Mouse (Mus musculus) induced T-regulatory cell, adult 2 months (primary cell): ENCODE data around the gene Gm13288.
A peak's percentile ranks its signal among the peaks of the same experiment; 100 is the strongest.
"Not testable (repeated sequence)": the region's sequence is repeated elsewhere in the genome, so short reads cannot be mapped to it uniquely, and the experiment has no call there.

Experiments used
- DNase-seq: peaks from one replicate; pipeline ENCODE4 v3.0.0-alpha.2; 2012; ENCODE audit warnings: low read depth

Gm13288 gene

DNA sequence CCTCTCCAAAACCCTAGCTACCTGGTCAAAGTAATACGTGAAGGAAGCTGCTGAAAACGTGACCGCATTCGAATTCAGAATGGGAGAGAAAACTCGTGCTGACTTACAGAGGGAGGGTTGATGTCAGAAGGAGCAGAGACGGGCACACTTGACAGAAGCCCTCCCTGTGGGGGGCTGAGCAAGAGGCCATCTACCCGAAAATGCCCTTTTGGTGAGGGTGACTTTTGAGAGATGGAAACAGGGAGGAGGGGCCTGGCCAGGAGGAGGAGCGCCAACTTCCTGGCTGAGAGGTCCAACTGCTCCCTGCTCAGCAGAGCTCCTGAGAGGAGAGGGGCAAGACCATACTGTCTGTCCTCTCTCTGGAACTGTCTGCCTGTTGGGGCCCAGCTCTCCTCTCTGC is at the start of gene Gm13288:
Gene Gm13288 (plus strand): TSS at position 301 of the 400 bp plus-strand sequence.
- DNase-seq: not testable (repeated sequence)

DNA sequence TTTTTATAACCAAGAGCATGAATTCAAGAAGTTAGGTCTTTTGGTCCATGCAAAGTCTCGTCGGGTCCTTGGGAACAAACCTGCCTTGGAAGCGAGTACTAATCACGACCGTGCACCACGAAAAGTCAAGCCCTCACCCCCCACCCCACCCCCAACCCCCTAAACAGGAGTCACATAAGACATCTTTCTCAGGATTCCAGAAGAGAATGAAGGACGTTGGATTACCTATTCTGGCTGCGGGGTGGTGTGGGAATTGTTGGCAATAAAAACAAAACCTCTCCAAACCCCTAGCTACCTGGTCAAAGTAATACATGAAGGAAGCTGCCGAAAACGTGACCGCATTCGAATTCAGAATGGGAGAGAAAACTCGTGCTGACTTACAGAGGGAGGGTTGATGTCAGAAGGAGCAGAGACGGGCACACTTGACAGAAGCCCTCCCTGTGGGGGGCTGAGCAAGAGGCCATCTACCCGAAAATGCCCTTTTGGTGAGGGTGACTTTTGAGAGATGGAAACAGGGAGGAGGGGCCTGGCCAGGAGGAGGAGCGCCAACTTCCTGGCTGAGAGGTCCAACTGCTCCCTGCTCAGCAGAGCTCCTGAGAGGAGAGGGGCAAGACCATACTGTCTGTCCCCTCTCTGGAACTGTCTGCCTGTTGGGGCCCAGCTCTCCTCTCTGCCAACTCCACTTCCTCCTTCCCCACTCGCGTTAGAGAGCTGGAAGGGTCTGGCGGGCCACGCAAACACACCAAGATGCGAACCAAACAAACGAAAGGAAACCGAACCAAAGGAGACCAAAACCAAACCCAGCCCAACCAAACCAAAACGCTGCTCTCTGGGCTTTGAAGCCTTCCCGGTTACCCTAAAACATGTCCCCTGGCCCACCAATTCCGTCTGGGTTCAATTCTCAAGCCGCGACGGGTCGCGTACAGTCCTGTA is 48.5 kb upstream of the Gm13288 start:
- peak; percentile 77 for DNase-seq

DNA sequence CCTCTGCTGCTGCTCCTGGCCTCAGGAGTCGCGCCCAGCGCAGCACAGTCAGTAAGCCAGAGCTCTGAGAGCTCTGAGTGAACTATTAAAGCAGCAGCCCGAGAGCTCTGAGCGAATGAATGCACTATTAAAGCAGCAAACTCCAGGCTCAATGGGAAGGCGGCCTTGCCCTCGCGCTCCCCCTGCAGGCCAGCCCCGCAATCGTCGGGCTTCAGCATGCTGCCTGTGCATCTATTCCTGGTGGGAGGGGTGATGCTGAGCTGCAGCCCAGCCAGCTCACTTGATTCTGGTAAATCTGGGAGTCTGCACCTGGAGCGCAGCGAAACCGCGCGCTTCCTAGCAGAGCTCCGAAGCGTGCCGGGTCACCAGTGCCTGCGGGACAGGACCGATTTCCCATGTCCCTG is 47.7 kb upstream of the Gm13288 start:
- DNase-seq: peak; percentile 91

DNA sequence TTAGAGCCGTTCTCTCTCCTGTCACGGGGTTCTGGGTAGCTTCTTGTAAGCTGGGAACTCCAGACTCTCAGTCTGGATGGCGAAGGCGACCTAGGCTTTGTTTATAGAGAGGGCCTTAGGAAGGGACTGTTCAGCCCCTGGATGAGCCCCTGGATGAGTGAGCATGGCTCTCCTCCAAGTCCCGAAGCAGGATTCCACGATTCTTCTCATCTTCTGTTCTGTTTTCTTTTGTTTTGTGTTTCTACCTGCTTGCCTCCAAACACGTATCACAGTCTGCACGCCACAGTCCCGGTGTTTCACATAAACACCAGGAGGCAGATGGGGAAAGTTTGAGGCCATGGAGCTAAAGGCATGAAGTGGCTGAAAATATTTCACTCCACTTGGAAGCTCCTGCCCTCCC is 46.6 kb upstream of the Gm13288 start:
- not testable (repeated sequence) for DNase-seq

DNA sequence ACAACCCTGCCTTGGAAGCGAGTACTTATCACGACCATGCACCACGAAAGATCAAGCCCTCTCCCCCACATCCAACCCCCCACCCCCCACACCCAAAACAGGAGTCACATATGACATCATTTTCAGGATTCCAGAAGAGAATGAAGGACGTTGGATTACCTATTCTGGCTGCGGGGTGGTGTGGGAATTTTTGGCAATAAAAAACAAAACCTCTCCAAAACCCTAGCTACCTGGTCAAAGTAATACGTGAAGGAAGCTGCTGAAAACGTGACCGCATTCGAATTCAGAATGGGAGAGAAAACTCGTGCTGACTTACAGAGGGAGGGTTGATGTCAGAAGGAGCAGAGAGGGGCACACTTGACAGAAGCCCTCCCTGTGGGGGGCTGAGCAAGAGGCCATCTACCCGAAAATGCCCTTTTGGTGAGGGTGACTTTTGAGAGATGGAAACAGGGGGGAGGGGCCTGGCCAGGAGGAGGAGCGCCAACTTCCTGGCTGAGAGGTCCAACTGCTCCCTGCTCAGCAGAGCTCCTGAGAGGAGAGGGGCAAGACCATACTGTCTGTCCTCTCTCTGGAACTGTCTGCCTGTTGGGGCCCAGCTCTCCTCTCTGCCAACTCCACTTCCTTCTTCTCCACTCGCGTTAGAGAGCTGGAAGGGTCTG is 45.6 kb upstream of the Gm13288 start, which contains the start of gene Gm13283:
Gene Gm13283 (plus strand): TSS at position 510 of the 659 bp plus-strand sequence.
- not testable (repeated sequence) for DNase-seq

DNA sequence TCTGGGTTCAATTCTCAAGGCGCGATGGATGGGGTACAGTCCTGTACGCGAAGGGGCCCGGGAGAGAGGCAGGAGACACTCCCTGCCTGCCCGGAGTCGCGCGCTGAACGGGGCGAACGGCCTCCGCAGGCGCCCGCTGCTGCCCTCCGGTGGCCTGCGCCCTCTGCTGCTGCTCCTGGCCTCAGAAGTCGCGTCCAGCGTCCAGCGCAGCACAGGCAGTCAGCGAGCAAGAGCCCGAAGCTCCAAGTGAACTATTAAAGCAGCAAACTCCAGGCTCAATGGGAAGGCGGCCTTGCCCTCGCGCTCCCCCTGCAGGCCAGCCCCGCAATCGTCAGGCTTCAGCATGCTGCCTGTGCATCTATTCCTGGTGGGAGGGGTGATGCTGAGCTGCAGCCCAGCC is 44.9 kb upstream of the Gm13288 start:
- peak; percentile 76 for DNase-seq

DNA sequence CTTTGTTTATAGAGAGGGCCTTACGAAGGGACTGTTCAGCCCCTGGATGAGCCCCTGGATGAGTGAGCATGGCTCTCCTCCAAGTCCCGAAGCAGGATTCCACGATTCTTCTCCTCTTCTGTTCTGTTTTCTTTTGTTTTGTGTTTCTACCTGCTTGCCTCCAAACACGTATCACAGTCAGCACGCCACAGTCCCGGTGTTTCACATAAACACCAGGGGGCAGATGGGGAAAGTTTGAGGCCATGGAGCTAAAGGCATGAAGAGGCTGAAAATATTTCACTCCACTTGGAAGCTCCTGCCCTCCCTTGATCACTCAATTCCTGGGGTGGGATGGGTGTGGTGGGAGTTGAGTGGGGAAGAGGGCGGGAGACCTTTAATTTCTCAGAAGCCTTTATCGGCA is 43.6 kb upstream of the Gm13288 start:
- DNase-seq: not testable (repeated sequence)

DNA sequence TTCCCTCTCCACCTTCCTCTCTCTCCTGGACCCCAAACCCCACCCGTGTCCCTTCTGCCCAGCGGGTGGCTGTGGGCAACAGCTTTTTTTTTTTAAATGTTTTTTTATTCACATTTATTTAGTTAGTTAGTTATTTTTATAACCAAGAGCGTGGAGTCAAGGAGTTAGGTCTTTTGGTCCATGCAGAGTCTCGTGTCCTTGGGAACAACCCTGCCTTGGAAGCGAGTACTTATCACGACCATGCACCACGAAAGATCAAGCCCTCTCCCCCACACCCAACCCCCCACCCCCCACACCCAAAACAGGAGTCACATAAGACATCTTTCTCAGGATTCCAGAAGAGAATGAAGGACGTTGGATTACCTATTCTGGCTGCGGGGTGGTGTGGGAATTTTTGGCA is 43.0 kb upstream of the Gm13288 start:
- DNase-seq: not testable (repeated sequence)

DNA sequence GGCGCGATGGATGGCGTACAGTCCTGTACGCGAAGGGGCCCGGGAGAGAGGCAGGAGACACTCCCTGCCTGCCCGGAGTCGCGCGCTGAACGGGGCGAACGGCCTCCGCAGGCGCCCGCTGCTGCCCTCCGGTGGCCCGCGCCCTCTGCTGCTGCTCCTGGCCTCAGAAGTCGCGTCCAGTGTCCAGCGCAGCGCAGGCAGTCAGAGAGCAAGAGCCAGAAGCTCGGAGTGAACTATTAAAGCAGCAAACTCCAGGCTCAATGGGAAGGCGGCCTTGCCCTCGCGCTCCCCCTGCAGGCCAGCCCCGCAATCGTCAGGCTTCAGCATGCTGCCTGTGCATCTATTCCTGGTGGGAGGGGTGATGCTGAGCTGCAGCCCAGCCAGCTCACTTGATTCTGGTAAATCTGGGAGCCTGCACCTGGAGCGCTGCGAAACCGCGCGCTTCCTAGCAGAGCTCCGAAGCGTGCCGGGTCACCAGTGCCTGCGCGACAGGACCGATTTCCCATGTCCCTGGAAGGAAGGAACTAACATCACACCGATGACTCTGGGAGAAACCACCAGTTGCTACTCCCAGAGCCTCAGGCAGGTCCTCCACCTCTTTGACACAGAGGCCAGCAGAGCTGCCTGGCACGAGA is 41.8 kb upstream of the Gm13288 start:
- peak; percentile 72 for DNase-seq

DNA sequence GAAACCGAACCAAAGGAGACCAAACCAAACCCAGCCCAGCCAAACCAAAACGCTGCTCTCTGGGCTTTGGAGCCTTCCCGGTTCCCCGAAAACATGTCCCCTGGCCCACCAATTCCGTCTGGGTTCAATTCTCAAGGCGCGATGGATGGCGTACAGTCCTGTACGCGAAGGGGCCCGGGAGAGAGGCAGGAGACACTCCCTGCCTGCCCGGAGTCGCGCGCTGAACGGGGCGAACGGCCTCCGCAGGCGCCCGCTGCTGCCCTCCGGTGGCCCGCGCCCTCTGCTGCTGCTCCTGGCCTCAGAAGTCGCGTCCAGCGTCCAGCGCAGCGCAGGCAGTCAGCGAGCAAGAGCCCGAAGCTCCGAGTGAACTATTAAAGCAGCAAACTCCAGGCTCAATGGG is 31.8 kb upstream of the Gm13288 start, which contains the start of gene Gm13290:
Gene Gm13290 (plus strand): TSS at position 301 of the 400 bp plus-strand sequence.
- not testable (repeated sequence) for DNase-seq

DNA sequence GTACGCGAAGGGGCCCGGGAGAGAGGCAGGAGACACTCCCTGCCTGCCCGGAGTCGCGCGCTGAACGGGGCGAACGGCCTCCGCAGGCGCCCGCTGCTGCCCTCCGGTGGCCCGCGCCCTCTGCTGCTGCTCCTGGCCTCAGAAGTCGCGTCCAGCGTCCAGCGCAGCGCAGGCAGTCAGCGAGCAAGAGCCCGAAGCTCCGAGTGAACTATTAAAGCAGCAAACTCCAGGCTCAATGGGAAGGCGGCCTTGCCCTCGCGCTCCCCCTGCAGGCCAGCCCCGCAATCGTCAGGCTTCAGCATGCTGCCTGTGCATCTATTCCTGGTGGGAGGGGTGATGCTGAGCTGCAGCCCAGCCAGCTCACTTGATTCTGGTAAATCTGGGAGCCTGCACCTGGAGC is 28.7 kb upstream of the Gm13288 start, which contains the start of gene Gm13289:
Gene Gm13289 (plus strand): TSS at position 301 of the 400 bp plus-strand sequence.
- not testable (repeated sequence) for DNase-seq

DNA sequence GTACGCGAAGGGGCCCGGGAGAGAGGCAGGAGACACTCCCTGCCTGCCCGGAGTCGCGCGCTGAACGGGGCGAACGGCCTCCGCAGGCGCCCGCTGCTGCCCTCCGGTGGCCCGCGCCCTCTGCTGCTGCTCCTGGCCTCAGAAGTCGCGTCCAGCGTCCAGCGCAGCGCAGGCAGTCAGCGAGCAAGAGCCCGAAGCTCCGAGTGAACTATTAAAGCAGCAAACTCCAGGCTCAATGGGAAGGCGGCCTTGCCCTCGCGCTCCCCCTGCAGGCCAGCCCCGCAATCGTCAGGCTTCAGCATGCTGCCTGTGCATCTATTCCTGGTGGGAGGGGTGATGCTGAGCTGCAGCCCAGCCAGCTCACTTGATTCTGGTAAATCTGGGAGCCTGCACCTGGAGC is 25.8 kb upstream of the Gm13288 start, which contains the start of gene Gm13272:
Gene Gm13272 (plus strand): TSS at position 301 of the 400 bp plus-strand sequence.
- not testable (repeated sequence) for DNase-seq

DNA sequence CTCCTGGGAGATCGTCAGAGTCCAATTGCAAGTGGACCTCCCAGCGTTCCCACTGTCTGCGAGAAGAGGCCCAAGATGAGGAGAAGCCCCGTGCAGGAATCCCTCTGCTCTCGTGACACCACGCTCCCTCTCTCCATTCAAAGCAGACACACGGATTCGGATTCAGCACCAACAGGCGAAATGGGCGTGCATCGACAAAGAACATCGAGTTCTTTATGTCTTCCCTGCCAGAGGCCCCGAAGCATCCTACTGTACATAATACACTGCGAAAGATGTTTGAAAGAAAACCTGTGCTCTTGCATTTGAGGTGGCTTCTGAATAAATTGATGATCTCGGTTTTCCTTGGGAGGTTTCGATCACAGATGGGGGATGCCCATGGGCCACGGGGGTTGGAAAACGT is 25.0 kb upstream of the Gm13288 start:
- DNase-seq: not testable (repeated sequence)

DNA sequence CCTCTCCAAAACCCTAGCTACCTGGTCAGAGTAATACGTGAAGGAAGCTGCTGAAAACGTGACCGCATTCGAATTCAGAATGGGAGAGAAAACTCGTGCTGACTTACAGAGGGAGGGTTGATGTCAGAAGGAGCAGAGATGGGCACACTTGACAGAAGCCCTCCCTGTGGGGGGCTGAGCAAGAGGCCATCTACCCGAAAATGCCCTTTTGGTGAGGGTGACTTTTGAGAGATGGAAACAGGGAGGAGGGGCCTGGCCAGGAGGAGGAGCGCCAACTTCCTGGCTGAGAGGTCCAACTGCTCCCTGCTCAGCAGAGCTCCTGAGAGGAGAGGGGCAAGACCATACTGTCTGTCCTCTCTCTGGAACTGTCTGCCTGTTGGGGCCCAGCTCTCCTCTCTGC is 23.5 kb upstream of the Gm13288 start, which contains the start of gene Ifnz:
Gene Ifnz (plus strand): TSS at position 301 of the 400 bp plus-strand sequence.
- not testable (repeated sequence) for DNase-seq

DNA sequence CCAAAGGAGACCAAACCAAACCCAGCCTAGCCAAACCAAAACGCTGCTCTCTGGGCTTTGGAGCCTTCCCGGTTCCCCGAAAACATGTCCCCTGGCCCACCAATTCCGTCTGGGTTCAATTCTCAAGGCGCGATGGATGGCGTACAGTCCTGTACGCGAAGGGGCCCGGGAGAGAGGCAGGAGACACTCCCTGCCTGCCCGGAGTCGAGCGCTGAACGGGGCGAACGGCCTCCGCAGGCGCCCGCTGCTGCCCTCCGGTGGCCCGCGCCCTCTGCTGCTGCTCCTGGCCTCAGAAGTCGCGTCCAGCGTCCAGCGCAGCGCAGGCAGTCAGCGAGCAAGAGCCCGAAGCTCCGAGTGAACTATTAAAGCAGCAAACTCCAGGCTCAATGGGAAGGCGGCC is 23.0 kb upstream of the Gm13288 start:
- not testable (repeated sequence) for DNase-seq

DNA sequence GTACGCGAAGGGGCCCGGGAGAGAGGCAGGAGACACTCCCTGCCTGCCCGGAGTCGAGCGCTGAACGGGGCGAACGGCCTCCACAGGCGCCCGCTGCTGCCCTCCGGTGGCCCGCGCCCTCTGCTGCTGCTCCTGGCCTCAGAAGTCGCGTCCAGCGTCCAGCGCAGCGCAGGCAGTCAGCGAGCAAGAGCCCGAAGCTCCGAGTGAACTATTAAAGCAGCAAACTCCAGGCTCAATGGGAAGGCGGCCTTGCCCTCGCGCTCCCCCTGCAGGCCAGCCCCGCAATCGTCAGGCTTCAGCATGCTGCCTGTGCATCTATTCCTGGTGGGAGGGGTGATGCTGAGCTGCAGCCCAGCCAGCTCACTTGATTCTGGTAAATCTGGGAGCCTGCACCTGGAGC is 19.9 kb upstream of the Gm13288 start, which contains the start of gene Gm13276:
Gene Gm13276 (plus strand): TSS at position 301 of the 400 bp plus-strand sequence.
- DNase-seq: not testable (repeated sequence)

DNA sequence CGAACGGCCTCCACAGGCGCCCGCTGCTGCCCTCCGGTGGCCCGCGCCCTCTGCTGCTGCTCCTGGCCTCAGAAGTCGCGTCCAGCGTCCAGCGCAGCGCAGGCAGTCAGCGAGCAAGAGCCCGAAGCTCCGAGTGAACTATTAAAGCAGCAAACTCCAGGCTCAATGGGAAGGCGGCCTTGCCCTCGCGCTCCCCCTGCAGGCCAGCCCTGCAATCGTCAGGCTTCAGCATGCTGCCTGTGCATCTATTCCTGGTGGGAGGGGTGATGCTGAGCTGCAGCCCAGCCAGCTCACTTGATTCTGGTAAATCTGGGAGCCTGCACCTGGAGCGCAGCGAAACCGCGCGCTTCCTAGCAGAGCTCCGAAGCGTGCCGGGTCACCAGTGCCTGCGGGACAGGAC is 16.9 kb upstream of the Gm13288 start, which contains the start of gene Gm13277:
Gene Gm13277 (plus strand): TSS at position 231 of the 400 bp plus-strand sequence.
- DNase-seq: not testable (repeated sequence)

DNA sequence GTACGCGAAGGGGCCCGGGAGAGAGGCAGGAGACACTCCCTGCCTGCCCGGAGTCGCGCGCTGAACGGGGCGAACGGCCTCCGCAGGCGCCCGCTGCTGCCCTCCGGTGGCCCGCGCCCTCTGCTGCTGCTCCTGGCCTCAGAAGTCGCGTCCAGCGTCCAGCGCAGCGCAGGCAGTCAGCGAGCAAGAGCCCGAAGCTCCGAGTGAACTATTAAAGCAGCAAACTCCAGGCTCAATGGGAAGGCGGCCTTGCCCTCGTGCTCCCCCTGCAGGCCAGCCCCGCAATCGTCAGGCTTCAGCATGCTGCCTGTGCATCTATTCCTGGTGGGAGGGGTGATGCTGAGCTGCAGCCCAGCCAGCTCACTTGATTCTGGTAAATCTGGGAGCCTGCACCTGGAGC is 14.1 kb upstream of the Gm13288 start, which contains the start of gene Gm13278:
Gene Gm13278 (plus strand): TSS at position 301 of the 400 bp plus-strand sequence.
- DNase-seq: not testable (repeated sequence)

DNA sequence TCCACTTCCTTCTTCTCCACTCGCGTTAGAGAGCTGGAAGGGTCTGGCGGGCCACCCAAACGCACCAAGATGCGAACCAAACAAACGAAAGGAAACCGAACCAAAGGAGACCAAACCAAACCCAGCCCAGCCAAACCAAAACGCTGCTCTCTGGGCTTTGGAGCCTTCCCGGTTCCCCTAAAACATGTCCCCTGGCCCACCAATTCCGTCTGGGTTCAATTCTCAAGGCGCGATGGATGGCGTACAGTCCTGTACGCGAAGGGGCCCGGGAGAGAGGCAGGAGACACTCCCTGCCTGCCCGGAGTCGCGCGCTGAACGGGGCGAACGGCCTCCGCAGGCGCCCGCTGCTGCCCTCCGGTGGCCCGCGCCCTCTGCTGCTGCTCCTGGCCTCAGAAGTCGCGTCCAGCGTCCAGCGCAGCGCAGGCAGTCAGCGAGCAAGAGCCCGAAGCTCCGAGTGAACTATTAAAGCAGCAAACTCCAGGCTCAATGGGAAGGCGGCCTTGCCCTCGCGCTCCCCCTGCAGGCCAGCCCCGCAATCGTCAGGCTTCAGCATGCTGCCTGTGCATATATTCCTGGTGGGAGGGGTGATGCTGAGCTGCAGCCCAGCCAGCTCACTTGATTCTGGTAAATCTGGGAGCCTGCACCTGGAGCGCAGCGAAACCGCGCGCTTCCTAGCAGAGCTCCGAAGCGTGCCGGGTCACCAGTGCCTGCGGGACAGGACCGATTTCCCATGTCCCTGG is 11.2 kb upstream of the Gm13288 start, which contains the start of gene Gm13275:
Gene Gm13275 (plus strand): TSS at position 552 of the 740 bp plus-strand sequence.
- DNase-seq: not testable (repeated sequence)

DNA sequence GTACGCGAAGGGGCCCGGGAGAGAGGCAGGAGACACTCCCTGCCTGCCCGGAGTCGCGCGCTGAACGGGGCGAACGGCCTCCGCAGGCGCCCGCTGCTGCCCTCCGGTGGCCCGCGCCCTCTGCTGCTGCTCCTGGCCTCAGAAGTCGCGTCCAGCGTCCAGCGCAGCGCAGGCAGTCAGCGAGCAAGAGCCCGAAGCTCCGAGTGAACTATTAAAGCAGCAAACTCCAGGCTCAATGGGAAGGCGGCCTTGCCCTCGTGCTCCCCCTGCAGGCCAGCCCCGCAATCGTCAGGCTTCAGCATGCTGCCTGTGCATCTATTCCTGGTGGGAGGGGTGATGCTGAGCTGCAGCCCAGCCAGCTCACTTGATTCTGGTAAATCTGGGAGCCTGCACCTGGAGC is 8.2 kb upstream of the Gm13288 start, which contains the start of gene Gm13279:
Gene Gm13279 (plus strand): TSS at position 301 of the 400 bp plus-strand sequence.
- not testable (repeated sequence) for DNase-seq

DNA sequence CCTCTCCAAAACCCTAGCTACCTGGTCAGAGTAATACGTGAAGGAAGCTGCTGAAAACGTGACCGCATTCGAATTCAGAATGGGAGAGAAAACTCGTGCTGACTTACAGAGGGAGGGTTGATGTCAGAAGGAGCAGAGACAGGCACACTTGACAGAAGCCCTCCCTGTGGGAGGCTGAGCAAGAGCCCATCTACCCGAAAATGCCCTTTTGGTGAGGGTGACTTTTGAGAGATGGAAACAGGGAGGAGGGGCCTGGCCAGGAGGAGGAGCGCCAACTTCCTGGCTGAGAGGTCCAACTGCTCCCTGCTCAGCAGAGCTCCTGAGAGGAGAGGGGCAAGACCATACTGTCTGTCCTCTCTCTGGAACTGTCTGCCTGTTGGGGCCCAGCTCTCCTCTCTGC is 6.0 kb upstream of the Gm13288 start, which contains the start of gene Gm13285:
Gene Gm13285 (plus strand): TSS at position 301 of the 400 bp plus-strand sequence.
- not testable (repeated sequence) for DNase-seq
